Comparison of ENCODE assay signal across 10 mouse cellular contexts in genomic region chr2:143917622-143918021, GRCm38 (mm10). TPM values are rescaled to one million over a fixed set of nuclear protein-coding genes. Genes with fewer than 3 reads are reported as not detected.
A peak's percentile ranks its signal among the peaks of the same experiment; 100 is the strongest.
DNase-seq lines count a peak whose midpoint lies in the region; ATAC-seq and TF ChIP-seq lines count a peak whose summit lies in the region.
"Had no signal": no experiment of that assay in that cellular context is flagged by ENCODE, and none has a peak within 500 bp of the region (broad histone marks: within the 10 kb centered on the region; RNA-seq: fewer than 3 reads in every experiment).

No protein-coding gene starts in this region.

- no peaks in the 10 kb centered on the region for H3K9me3 ChIP-seq in forebrain, embryonic 13.5 days (replicated peaks)
- H3K9me3 ChIP-seq in forebrain, embryonic 11.5 days (ENCODE audit: control insufficient read depth, low read length): no peaks in the 10 kb centered on the region
- no peaks in the 10 kb centered on the region for H3K9me3 ChIP-seq in limb, embryonic 12.5 days
- H3K9me3 ChIP-seq in limb, embryonic 10.5 days (replicated peaks): no peaks in the 10 kb centered on the region
- H3K9me3 ChIP-seq in intestine, postnatal 0 days (ENCODE audit: control insufficient read depth): no peaks in the 10 kb centered on the region
- no peaks in the 10 kb centered on the region for H3K9me3 ChIP-seq in neural tube, embryonic 14.5 days (ENCODE audit: control insufficient read depth, low read length)

- no peak for TF ChIP-seq CTCF in intestine, postnatal 0 days (IDR thresholded peaks at IDR 0.05; ENCODE audit: low read depth)

- ATAC-seq in forebrain, embryonic 13.5 days: no peak
- ATAC-seq in forebrain, embryonic 11.5 days (replicated peaks; ENCODE audit: low FRiP score): no peak
- ATAC-seq in limb, embryonic 12.5 days (ENCODE audit: insufficient number of reproducible peaks, insufficient read depth, low FRiP score, low TSS enrichment, low read depth): no peak
- ATAC-seq in intestine, postnatal 0 days: no peak
- ATAC-seq in neural tube, embryonic 14.5 days (ENCODE audit: low read depth): no peak

- H3K36me3 ChIP-seq in forebrain, embryonic 13.5 days (ENCODE audit: poor library complexity, severe bottlenecking): no peaks in the 10 kb centered on the region
- H3K36me3 ChIP-seq in forebrain, embryonic 11.5 days (ENCODE audit: control insufficient read depth, insufficient read depth, low read length): no peaks in the 10 kb centered on the region
- no peaks in the 10 kb centered on the region for H3K36me3 ChIP-seq in limb, embryonic 12.5 days
- H3K36me3 ChIP-seq in limb, embryonic 10.5 days: no peaks in the 10 kb centered on the region
- H3K36me3 ChIP-seq in intestine, postnatal 0 days (ENCODE audit: control insufficient read depth, insufficient read depth): no peaks in the 10 kb centered on the region
- no peaks in the 10 kb centered on the region for H3K36me3 ChIP-seq in neural tube, embryonic 14.5 days (ENCODE audit: control insufficient read depth, insufficient read depth, low read length)

- 88% methylated on average over 5 of the region's 5 CpGs for WGBS in forebrain, embryonic 13.5 days
- 86% methylated on average over 5 of the region's 5 CpGs for WGBS in forebrain, embryonic 11.5 days
- WGBS in limb, embryonic 12.5 days: 72% methylated on average over 5 of the region's 5 CpGs
- WGBS in limb, embryonic 10.5 days: 76% methylated on average over 5 of the region's 5 CpGs
- WGBS in intestine, postnatal 0 days: 32% methylated on average over 5 of the region's 5 CpGs
- 65% methylated on average over 5 of the region's 5 CpGs for WGBS in neural tube, embryonic 14.5 days

- H3K4me2 ChIP-seq in forebrain, embryonic 13.5 days: peak overlapping the region; percentile 77
- no peak overlapping the region for H3K4me2 ChIP-seq in forebrain, embryonic 11.5 days (ENCODE audit: low read depth, low read length, severe bottlenecking)
- peak overlapping the region; percentile 18; the same call in 1 of the 2 replicates for H3K4me2 ChIP-seq in limb, embryonic 12.5 days
- peak overlapping the region; percentile 68 for H3K4me2 ChIP-seq in intestine, postnatal 0 days (replicated peaks; ENCODE audit: low read depth)
- peak overlapping the region; percentile 17; the same call in 1 of the 2 replicates for H3K4me2 ChIP-seq in neural tube, embryonic 14.5 days (ENCODE audit: low read depth, low read length)

- no peak for DNase-seq in forebrain, embryonic 11.5 days (ENCODE audit: low spot score)
- DNase-seq in limb, embryonic 10.5 days (ENCODE audit: low spot score): no peak
- DNase-seq in spleen, adult 18-20 months: no peak
- no peak for DNase-seq in layer of hippocampus, adult 18-20 months (ENCODE audit: low spot score in 2 of 2)
- DNase-seq: cerebellum, adult 8-10 months; thymus, adult 18-20 months had no signal

- H3K27me3 ChIP-seq in forebrain, embryonic 13.5 days: no peaks in the 10 kb centered on the region; the same call in 1 of the 2 replicates
- no peaks in the 10 kb centered on the region for H3K27me3 ChIP-seq in forebrain, embryonic 11.5 days (ENCODE audit: control insufficient read depth, insufficient read depth, low read length)
- H3K27me3 ChIP-seq in limb, embryonic 12.5 days: no peaks in the 10 kb centered on the region
- H3K27me3 ChIP-seq in limb, embryonic 10.5 days (ENCODE audit: low read depth, poor library complexity, severe bottlenecking): no peaks in the 10 kb centered on the region
- no peaks in the 10 kb centered on the region for H3K27me3 ChIP-seq in intestine, postnatal 0 days (replicated peaks; ENCODE audit: control insufficient read depth, insufficient read depth, low read length)
- H3K27me3 ChIP-seq in neural tube, embryonic 14.5 days (ENCODE audit: control insufficient read depth, insufficient read depth, low read length): no peaks in the 10 kb centered on the region

- H3K9ac ChIP-seq in forebrain, embryonic 13.5 days: no peak overlapping the region
- no peak overlapping the region for H3K9ac ChIP-seq in forebrain, embryonic 11.5 days (ENCODE audit: low read length)
- no peak overlapping the region for H3K9ac ChIP-seq in limb, embryonic 12.5 days (replicated peaks)
- no peak overlapping the region for H3K9ac ChIP-seq in intestine, postnatal 0 days (ENCODE audit: low read depth, low read length)
- no peak overlapping the region for H3K9ac ChIP-seq in neural tube, embryonic 14.5 days (replicated peaks; ENCODE audit: low read depth, low read length)

- H3K4me3 ChIP-seq in forebrain, embryonic 13.5 days: peak overlapping the region; percentile 78; the same call in 1 of the 2 replicates
- no peak overlapping the region for H3K4me3 ChIP-seq in forebrain, embryonic 11.5 days (ENCODE audit: low read depth, low read length)
- no peak overlapping the region for H3K4me3 ChIP-seq in limb, embryonic 12.5 days (replicated peaks)
- H3K4me3 ChIP-seq in limb, embryonic 10.5 days: no peak overlapping the region
- peak overlapping the region; percentile 91 for H3K4me3 ChIP-seq in intestine, postnatal 0 days (ENCODE audit: low read depth, low read length)
- H3K4me3 ChIP-seq in neural tube, embryonic 14.5 days (ENCODE audit: low read depth, low read length): no peak overlapping the region

- peaks cover 45% of the 10 kb centered on the region for H3K4me1 ChIP-seq in forebrain, embryonic 13.5 days
- H3K4me1 ChIP-seq in forebrain, embryonic 11.5 days (replicated peaks; ENCODE audit: control insufficient read depth, insufficient read depth, low read length): peaks cover 3% of the 10 kb centered on the region; the same call in 1 of the 2 replicates
- peaks cover 27% of the 10 kb centered on the region for H3K4me1 ChIP-seq in limb, embryonic 12.5 days (replicated peaks)
- H3K4me1 ChIP-seq in limb, embryonic 10.5 days: peaks cover 27% of the 10 kb centered on the region
- H3K4me1 ChIP-seq in intestine, postnatal 0 days (replicated peaks; ENCODE audit: control insufficient read depth, insufficient read depth, low read length): peaks cover 10% of the 10 kb centered on the region; the same call in 1 of the 2 replicates
- peaks cover 26% of the 10 kb centered on the region for H3K4me1 ChIP-seq in neural tube, embryonic 14.5 days (ENCODE audit: control insufficient read depth, insufficient read depth, low read length)

- H3K27ac ChIP-seq in forebrain, embryonic 13.5 days: no peak overlapping the region
- no peak overlapping the region for H3K27ac ChIP-seq in forebrain, embryonic 11.5 days (ENCODE audit: low read depth, low read length)
- H3K27ac ChIP-seq in limb, embryonic 12.5 days: no peak overlapping the region
- H3K27ac ChIP-seq in limb, embryonic 10.5 days: no peak overlapping the region
- H3K27ac ChIP-seq in intestine, postnatal 0 days (ENCODE audit: low read depth, low read length): peak overlapping the region; percentile 57
- H3K27ac ChIP-seq in neural tube, embryonic 14.5 days (ENCODE audit: low read depth, low read length): no peak overlapping the region

RNA-seq across cellular contexts. Expression of gene Dstn, which starts 2.5 kb away (rescaled TPM):
- polyA plus RNA-seq in forebrain, embryonic 13.5 days (2015; fragmentation: Nextera tagmentation; extraction: Ambion mirVana): 406 and 414 TPM in 2 replicates
- 364 and 369 TPM in 2 replicates for polyA plus RNA-seq in forebrain, embryonic 11.5 days (2014; fragmentation: Nextera tagmentation; extraction: Ambion mirVana)
- 305 and 312 TPM in 2 replicates for polyA plus RNA-seq in limb, embryonic 12.5 days (2016; fragmentation: Nextera tagmentation; extraction: Ambion mirVana)
- 289 and 311 TPM in 2 replicates for polyA plus RNA-seq in limb, embryonic 10.5 days (2016; fragmentation: Nextera tagmentation; extraction: Ambion mirVana)
- 801 and 835 TPM in 2 replicates for polyA plus RNA-seq in intestine, postnatal 0 days (2015; fragmentation: Nextera tagmentation; extraction: Ambion mirVana)
- 452 and 484 TPM in 2 replicates for polyA plus RNA-seq in neural tube, embryonic 14.5 days (2014; fragmentation: Nextera tagmentation; extraction: Ambion mirVana)
- total RNA-seq in layer of hippocampus, adult 18-20 months (2021): 100 to 1,000 TPM; 183 to 197 TPM

RNA-seq across cellular contexts. Expression of gene Bfsp1, which starts 54.6 kb away (rescaled TPM):
- 0.53 and 0.57 TPM in 2 replicates for polyA plus RNA-seq in forebrain, embryonic 13.5 days (2015; fragmentation: Nextera tagmentation; extraction: Ambion mirVana)
- 0.44 and 1.7 TPM in 2 replicates for polyA plus RNA-seq in forebrain, embryonic 11.5 days (2014; fragmentation: Nextera tagmentation; extraction: Ambion mirVana)
- 1.4 and 1.8 TPM in 2 replicates for polyA plus RNA-seq in limb, embryonic 12.5 days (2016; fragmentation: Nextera tagmentation; extraction: Ambion mirVana)
- polyA plus RNA-seq in limb, embryonic 10.5 days (2016; fragmentation: Nextera tagmentation; extraction: Ambion mirVana): 0.95 and 1.1 TPM in 2 replicates
- polyA plus RNA-seq in intestine, postnatal 0 days (2015; fragmentation: Nextera tagmentation; extraction: Ambion mirVana): 4.5 and 5.3 TPM in 2 replicates
- polyA plus RNA-seq in neural tube, embryonic 14.5 days (2014; fragmentation: Nextera tagmentation; extraction: Ambion mirVana): 1.3 and 1.7 TPM in 2 replicates
- 1 to 10 TPM; 1.1 to 1.5 TPM for total RNA-seq in layer of hippocampus, adult 18-20 months (2021)

Comparison
In these comparisons a context has a peak if more than half of its experiments do, and no peak if none do; other contexts are left out.
1. H3K4me3 ChIP-seq: peak in forebrain, embryonic 13.5 days (single experiment) and intestine, postnatal 0 days (single experiment); none in forebrain, embryonic 11.5 days (single experiment), limb, embryonic 12.5 days (single experiment), limb, embryonic 10.5 days (single experiment) and neural tube, embryonic 14.5 days (single experiment).